Mouse (Mus musculus) induced T-regulatory cell, adult 2 months (primary cell): ENCODE results near the gene Gm17655.
"Not testable (repeated sequence)": the region's sequence is repeated elsewhere in the genome, so short reads cannot be mapped to it uniquely, and the experiment has no call there.

Experiments used
- DNase-seq: peaks from one replicate; pipeline ENCODE4 v3.0.0-alpha.2; 2012; ENCODE audit warnings: low read depth

Gm17655 gene

DNA sequence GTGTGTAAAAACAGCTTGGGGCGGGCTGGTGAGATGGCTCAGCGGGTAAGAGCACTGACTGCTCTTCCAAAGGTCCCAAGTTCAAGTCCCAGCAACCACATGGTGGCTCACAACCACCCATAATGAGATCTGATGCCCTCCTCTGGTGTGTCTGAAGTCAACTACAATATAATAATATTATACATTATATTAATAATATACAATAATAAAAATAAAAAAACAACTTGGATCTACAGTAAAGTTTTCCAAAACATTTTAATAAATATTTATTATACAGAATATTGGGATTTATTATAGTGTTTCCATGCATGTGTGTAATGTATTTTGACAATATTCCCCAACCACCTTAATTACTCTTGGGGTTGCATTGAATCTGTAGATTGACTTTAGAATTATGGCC, at the start of gene Gm17655:
TSS of gene Gm17655 (minus strand) at position 101 of the 400 bp plus-strand sequence.
- DNase-seq: not testable (repeated sequence)

DNA sequence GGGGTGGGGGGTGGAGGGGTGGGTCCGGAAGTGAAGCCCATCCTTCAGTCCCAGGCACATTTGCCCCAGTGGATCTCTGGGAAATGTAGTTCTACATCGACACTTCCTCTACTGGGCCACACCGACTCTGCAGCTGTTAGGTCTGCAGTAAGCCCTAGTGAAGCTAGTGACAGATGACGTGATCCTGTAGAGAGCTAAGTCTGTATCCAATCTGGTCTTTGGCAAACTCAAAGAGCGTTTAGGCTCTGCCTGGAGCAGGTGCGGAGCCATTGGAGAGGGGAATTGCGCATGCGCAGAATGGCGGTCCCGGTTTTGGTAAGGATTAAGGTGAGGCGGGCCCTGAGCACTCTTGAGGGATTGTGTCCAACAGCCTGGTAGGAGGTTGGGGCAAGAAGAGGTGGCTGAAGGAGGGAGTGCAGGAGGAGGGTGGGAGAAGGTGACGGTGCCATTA, 37.7 kb upstream of the Gm17655 start, which contains the start of gene Zfp605:
TSS of gene Zfp605 (plus strand) at position 102 of the 451 bp plus-strand sequence.
- DNase-seq: peak; percentile 91

DNA sequence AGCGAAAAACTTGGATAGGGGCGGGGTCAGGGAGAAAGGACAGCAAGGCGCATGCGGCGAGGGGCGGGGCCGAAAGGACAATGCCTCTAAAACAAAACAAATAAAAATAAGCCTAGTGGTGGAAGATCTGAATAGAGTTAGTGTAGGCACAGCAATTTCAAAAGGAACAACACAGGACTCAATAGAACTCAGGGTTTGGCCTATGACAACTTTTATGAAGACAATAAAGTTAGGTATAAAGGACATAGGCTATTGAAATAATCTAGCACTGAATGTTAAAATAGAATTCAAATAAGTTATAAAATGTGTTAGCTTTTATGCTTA, 36.0 kb upstream of the Gm17655 start:
- no peak for DNase-seq

DNA sequence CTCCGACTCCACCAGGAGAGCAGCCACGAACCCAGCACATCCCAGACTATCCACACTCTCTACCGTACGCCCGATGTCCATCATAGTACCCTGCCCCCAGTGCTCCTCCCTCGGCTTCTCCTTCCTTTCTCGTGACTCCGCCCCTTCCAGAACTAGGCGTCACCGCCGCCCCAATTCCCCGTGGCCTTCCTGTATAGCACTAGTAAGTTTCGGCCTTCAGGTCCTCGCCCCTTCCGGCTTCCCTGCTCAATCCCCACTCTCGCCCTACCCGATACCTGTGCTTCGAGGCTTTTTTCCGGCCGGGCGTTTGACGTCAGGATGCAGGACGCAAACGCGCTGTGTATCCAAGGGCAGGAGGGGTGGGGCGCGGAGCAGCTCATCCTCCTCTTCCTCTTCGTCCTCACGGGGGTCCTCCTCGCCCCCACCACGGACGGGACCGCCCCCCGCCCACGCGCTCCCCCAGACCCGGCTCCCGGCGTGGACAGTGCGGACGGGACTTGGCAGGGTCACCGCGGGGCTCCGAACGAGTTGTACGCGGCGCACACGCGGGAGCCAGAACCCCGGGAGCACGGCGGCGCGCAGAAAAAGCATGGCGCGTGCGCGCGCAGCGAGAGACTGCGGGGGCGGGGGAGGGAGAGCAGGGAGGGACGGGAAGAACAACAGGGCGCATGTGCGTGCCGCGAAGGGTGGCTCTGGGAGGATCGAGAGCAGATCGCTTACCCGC, 35.4 kb upstream of the Gm17655 start, which contains the start of gene Gtpbp6:
TSS of gene Gtpbp6 (minus strand) at position 617 of the 724 bp plus-strand sequence.
- DNase-seq: peak; percentile 97

DNA sequence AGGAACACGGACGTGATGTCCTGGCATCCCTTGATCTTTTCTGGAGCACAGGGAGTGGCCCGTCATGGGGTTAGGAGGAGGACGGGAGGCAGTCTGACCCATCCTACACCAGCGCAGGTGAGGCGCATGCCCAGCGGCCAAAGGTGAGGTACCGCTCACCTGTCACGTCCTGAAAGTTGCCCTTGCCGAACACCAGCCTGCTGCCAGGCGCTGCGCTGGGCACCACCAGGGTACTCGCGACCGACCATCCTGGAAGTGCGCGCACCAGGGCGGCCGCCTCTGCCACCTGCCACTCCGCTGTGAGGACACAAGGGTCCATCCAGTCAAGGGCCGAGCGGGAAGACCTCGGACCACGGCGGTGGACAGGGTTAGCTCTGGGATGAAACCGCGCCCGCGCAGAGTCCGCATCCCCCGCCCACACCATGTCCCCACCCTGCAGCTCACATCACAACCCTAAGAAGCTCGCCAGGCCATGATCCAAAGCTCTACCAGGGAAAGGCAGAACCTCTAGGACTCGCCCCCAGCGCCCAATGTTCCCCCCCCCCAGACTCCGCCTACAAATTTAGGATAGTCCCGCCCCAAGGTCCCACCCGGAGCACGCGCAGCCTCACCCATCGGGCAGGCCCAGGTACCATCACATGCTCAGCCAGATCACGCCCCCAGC, 34.7 kb upstream of the Gm17655 start:
- DNase-seq: no peak

DNA sequence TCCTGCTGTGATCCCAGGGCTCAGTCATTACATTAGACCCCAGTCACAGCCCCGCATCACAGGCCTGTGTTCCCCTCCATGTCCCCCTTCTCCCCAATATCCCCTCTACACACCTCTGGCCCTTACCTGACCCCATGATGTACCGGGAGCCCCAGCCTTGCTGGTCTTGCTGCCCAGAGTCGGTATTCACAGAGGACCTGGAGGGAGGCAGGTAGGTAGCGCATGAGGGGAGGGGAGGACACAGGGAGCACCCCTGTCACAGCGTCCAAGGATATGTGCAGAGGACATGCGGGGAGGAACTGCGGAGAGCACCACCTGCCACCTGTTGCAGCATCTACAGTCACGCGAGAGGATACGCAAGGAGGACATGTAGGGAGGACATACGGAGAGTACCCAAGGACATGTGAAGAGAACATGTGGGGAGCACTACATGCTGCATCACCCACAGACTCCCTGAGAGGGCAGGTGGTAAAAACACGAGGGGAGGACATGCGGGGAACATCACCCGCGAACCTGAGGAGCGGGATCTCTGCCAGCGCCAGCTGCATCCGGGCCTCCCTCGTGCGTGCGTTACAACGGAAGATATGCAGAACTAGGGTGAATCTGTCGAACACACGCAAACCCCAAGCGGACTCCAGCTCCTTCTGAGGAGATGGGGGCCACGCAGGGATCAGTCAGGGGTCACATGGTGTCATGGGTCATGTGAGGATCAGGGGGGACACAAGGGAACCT, 34.0 kb upstream of the Gm17655 start:
- DNase-seq: no peak

DNA sequence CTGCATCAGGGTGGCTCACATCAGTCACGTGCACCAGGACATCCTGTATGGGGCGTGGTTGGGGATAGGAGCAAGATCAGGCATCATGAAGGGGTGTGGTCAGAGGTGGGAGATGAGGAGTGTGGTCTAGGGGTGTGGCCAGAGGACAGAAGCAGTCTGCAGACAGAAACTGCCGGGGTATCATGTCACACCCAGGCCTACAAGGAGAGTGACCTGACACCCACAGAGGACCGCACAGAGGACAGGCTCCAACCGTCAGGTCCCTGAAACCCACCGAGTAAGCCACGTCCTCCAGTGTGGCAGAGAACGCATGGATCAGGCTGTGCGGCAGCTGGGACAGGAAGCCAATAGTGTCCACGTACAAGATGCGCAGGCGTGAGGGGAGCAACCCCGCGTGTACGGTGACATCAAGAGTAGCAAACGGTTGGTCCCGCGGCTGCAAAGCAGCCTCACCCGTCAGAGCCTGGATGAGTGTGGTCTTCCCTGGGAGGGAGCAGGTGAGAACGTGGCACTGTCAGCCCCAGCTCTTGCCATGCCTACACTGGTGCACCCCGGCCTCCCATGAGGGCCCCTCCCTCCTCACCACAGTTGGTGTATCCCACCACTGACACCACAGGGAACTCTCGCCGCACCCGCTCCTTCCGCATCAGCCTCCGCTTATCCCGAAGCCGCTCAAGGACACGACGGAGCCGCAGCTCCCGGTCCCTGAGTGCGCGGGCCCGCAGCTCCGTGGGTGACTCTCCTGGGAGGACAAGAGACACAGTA, 32.5 kb upstream of the Gm17655 start:
- DNase-seq: no peak

DNA sequence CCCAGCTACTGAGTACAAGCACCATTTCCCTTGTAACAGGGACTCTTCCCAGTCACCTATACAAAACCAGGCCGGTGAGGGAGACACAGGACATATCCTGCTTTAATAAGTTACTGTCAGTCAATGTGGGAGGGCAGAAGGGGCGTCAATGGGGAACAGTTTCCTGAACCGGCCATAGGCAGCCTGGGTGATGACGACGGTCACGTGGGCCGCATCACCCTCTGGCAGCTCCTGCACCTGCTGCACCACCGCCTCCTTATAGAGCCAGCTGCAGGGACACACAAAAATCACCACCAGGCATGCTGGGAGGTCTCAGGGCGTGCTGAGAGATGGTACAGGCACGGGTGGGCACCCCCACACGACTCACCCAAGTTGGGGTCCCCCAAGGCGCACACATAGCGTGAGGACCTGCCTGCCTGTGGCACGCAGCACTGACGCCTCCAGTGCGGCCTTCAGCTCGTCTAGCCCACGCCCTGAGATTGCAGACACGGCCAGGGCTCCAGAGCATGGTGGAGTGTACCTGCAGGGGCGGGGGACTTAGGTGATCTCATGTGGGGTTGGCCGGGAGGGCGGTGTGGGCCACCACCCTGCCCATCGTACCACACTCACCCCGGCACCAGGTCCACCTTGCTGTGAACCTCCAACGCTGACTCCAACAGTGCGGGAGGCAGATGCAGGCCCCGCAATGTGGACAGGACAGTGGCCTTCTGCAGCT, 31.7 kb upstream of the Gm17655 start:
- DNase-seq: no peak

DNA sequence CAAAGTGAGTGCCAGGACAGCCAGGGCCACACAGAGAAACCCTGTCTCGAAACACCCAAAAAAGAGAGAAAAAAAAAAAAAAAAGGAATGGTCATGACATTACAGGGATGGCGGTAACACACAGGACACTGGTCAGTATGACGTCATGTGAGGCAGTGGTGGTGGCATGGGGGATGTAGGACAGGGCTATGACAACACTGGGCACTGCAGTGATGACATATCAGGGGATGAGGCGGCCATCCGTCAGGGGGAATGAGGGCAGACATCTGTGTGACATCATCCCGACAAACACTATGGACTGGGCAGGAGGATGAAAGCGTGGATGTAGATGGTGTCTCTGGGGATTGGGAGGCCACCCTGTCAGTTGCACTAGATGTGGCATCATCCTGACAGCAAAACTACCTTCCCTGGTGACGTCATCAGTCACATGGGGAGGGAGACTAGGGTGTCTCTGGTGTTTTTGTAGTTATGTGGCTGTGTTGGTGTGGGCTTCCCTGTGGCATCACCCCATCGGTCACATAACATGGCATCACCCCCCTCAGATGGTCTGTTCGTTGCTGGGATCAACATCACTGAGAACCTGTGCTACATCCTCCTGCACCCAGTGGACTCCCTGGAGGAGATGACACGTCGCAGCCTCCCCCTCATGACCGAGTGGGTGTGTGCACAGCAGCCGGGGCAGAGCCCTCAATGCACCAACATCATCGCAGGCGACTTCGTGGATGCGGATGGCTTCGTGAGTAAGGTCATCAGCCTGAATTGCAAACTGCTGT, 30.7 kb upstream of the Gm17655 start:
- DNase-seq: peak; percentile 16

DNA sequence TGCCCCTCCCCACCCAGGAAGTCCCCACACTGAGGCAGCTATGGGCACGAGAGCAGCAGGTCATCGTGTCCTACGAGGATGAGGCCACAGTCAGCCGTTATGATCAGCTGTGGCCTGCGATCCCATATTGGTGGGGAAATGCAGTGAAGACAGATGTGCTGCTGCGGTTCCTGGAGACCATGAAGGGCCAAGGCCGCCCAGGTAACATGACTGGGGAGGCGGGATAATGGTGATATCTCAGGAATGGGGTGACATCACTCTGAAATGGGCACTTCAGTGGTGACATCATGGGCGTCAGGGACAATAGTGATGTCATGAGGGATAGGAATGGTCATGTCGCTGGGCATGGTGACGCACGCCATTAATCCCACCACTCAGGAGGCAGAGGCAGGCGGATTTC, 30.1 kb upstream of the Gm17655 start:
- DNase-seq: no peak

DNA sequence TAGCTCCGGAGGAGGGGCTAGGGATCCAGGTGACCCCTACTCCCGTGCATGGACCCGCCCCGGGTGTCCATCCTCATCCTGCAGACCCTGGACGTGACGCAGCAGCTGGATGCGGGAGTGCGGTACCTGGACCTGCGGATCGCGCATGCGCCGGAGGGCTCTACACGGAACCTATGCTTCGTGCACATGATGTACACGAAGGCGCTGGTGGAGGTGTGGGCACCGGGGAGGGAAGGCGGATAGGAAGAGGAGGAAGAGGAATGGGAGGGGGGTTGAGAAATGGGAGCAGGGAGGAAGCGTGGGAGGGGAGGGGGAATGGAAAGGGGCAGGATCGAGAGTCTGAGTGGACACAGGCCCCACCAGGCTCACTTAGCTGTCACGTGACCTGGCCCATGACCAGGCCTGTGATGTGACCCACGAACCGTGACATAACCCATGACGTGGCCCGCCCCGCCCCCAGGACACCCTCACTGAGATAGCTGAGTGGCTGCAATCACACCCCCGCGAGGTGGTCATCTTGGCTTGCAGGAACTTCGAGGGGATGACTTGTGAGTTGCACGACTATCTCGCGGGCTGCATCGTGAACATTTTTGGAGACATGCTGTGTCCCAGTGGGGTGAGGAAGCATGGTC, 29.5 kb upstream of the Gm17655 start:
- DNase-seq: peak; percentile 73

DNA sequence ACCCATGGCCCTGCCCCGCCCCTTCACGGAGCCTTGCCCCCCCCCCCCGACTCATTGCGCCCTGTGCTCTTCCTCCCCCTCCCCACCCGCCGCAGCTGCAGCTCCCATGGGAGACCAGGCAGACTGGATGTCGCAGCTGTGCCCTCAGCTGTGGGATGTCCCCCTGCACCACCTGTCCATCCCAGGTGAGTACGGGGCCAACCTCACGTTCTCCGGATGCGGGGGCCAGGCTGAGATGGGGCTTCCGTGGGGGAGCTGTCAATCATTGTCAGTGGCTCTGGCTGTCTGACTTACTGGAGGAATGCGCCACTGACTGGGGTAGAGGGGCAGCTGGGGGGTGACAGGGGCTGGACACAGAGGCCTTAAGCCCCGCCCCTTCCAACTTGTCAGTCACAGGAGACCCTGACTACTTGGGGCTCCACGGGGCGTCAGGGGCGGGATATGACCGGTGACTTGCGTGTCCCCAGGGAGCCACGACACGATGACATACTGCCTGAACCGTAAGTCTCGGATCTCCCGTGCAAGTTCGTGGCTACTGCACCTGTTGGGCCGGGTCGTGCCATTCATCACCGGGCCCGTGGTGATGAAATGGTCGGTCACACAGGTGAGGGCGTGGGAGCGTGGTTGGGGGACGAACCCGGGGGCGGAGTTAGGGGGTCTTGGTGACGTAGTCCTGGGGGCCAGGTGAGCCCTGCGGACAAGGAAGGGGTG, 28.8 kb upstream of the Gm17655 start:
- DNase-seq: peak; percentile 67

DNA sequence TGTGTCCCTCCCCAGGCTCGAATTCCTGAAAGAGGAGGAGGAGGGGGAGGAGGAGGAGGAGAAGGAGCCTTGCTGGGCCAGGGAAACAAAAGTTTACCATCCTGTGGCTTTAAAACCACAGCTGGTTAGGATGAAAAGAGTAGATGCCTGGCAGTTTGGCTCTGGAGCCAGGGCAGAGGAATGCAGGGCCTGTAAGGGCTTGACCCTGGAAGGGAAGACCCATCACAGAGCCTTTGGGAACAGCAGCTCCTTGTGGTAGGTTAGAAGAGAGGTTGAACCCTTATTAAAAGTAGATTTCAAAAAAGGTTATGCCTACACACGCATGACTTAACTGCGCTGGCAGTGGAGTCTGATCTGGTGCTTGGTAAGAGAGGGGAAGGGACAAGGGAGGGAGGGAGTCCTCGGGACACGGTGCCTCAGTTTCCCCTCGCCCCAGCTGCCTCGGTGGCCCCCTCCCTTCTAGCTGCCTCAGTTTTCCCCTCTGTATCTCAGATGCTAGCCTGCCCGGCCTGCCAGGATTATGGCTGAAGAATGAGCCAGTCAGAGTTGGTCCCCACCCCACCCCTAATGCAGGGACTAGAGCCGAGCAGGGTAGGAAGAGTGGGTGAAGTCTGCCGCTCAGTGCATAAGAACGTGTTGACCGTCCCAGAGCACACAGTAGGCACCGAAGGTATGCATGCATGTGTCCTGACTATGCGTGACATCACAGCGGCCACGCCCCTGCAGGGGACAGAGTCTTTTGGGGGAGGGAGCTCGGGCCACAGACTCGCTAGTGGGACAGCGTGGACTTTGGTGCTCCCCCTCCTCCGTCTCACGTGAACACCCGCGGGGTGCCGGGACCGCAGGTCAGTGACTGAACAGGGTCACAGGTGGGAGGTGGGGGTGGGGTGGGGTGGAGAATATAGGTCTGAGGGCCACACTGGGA, 27.6 kb upstream of the Gm17655 start, which contains the start of gene Plcxd1:
TSS of gene Plcxd1 (plus strand) at position 314 of the 925 bp plus-strand sequence.
- DNase-seq: peak; percentile 20

DNA sequence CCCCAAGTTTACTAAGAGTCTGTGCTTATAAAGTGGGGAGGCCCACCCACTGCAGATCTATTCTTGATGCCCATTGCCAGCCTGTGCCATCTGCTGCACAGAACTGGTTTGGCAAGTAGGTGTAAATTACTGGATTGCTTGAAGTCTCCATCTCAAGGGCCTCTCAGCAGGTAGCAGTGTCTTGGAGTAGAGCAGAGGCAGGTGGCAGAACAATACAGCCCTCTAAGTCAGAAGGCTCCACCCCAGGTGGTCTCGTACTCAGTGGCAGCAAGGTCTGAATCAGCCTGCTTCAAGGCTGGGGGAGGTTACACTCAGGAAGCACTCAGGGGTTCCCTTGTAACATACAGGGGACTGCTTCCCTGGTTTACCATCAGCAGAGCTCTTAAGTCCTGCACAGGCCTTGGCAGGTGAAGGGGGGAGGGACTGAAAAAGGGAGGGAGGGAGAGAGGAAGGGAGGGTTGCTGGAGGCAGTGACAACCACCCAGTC, 26.7 kb upstream of the Gm17655 start:
- no peak for DNase-seq

DNA sequence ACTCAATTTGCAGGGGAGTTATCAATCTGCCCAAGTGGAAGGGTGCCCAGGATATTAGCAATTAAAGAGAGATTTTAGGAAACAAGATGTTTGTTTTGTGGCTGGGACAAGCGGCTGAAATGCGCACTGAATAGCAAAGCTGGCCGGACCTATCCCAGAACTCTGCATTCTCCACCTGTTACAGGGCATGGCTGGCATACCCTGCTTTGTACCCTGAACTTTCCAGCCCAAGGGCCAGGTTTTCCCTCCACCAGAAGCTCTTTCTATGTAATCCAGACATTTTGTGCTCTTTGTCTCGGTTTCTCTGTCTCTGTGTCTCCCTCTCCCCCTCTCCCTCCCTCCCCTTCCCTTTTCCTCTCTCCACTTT, 22.5 kb upstream of the Gm17655 start:
- DNase-seq: no peak

DNA sequence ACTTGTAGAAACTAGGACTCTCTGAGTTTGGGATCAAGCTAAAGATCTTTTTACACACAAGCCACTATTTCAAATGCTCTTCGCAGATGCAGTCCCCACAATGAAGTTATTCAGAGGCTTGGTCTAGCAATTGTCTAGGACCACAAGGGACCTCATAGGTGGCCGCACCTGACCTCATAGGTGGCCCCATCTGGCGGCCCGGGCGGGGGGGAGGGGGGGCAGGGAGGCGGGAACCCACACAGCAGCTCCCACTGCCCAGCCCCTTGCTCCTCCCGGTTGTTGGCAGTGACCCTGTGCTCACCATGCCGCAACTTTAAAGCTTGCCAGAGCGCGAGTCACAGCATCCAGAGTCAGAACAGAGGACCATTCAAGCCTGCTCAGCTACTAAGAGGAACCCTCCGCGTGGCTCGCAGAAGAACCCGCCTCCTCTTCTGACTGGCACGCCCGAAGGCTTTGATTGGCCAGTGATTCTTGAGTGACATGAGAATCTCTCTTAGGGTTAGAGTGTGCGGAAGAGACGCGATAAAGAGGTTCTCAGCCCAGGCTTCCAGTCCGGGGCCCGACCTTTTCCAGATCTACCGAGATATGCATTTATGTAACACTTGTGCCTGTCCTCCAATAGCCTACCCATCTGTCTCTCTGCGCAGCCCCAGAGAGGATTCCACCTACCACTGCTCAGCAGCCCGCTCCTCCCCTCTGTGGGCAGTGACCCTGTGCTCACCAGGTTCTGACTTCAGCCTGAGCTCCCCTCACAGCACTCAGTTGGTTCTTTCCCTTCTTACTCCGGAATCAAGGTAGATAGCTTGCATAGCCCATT, 21.9 kb upstream of the Gm17655 start, which contains the start of gene Gm35315:
TSS of gene Gm35315 (minus strand) at position 391 of the 817 bp plus-strand sequence.
- DNase-seq: peak; percentile 94

DNA sequence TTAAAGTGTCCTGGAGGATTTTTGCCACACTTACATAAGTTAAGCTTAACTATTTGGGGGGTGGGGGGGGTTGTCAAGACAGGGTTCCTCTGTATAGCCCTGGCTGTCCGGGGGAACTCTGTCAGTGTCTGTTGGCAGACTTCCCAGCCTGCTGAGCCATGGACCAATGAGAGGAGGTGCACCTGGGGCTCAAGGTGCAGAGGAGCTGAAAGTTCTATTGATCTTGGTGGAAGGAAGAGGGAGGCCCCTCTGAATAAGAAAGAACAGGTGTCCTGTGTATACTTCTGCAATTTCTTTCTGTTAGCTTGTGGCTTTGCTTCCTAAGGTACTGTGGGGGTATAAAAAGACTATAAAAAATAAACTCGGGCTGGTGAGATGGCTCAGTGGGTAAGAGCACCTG, 19.2 kb upstream of the Gm17655 start:
- DNase-seq: no peak
